Mouse (Mus musculus): Measurements from ENCODE around the gene Olfr1392.

DNA sequence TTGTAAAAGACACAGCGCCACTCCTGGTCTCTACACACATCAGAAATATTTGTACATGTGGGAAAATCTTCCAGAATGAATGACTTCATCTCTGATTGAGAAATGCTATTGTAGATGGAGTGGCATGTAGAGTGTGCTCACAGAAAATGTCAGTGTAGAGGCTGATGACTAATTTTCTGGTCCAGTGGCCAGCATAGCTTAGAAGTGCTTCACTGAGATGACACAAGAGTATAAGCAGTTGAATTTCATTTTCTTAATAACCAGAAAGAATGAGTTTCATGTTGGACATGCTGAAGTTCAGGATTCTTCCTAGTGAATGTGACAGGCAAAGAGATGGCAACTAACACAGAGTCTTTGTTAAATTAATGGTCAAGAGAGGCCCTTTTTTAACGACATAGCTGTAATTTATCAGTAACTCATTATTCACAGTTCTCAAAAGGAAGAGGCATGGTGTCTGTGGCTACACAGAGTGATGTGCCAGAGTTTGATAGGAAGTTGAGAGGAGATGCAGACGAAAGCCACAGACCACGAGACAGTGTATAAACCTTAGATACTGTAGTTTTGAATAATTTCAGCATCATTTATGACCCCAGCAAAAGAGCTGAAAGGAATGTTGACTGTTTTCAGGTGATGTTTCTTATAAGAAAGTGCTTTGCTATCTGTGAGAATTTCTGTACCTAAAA, 52.2 kb downstream of the Olfr1392 start:
- TF ChIP-seq CTCF (IDR thresholded peaks at IDR 0.05; ENCODE audit: borderline replicate concordance, insufficient read depth, low read length) (no peak), POLR2A (IDR thresholded peaks at IDR 0.05; ENCODE audit: low read depth, low read length) (no peak)

All from embryonic fibroblast, embryonic 13.5 days (primary cell).